Mouse (Mus musculus) cerebellum, adult (tissue): ENCODE measurements around the gene 1700022I11Rik.
"Not testable (repeated sequence)": the region's sequence is repeated elsewhere in the genome, so short reads cannot be mapped to it uniquely, and the experiment has no call there.

Source experiments
- ATAC-seq: cut with Nextera tagmentation; 2 replicates; pipeline ENCODE4 v1.9.2; 2017; ENCODE audit warnings: mild to moderate bottlenecking, moderate library complexity, mixed read lengths; ENCODE audit not compliant: insufficient number of reproducible peaks, low FRiP score, low TSS enrichment

Gene 1700022I11Rik

DNA sequence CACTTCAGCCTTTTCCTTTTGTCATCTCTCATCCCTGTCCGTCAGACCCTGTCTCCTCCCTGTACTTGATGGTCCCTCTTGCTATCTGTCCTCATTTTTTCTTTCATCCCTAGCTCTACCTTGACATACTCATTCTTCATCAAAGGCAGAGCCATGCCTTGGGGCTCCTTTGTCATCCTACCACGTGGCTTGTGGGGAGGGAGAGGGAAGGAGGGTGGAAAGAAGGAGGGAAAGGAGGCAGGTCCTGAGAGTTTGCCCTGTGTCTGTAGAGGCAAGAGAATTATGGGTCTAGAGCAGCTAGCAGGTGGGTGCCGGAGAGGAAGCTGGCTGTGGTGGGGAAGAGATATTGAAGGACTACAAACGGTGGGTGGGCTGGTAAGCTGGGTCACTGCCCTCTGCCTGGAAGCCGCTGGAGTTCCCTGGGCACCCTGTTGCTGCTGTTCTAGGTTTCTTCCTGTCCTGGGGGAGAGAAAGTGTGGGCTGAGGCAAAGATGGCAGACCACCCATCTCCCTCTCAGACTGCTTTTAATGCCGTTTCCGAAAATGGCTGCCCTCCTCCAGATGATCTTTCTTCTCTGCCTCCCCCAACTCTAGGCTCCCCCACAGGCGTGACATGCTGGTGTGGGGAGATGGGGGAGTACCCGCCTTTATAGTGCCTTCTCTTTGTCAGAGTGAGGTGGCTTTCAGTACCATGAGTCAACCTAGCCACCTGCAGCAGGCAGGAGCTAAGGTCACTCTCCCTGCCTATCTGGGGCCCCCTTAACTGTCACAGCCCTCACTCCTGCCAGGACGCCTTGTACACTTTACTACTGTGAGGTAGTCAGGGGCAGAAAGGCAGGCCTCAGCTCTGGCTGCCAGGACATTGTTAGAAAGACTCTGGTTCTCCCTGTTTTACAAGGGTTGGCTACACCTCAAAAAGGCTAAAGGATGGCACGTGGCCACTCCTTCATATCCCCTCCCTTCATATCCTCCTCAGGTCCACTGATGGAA, 17.9 kb upstream of the 1700022I11Rik start:
- ATAC-seq = no peak

DNA sequence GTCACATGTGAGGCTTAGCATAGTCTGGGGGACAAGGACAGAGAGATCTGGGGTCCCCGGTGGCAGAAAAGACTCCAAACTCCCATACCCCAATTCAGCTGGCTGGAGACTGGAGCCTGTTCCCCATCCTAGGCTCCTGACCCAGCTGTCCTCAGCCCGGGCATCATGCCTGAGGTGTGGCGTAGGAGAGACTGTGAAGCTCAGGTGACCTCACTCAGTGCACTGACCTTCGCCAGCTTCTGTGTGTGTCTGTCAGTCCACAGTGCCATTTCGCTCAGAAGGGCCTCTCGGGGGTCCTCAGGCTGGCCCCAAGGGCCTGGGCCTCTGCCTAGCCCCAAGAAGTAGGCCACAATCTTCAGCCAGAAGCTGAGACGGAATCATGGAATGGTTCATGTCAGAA, 16.8 kb upstream of the 1700022I11Rik start:
- ATAC-seq = no peak

DNA sequence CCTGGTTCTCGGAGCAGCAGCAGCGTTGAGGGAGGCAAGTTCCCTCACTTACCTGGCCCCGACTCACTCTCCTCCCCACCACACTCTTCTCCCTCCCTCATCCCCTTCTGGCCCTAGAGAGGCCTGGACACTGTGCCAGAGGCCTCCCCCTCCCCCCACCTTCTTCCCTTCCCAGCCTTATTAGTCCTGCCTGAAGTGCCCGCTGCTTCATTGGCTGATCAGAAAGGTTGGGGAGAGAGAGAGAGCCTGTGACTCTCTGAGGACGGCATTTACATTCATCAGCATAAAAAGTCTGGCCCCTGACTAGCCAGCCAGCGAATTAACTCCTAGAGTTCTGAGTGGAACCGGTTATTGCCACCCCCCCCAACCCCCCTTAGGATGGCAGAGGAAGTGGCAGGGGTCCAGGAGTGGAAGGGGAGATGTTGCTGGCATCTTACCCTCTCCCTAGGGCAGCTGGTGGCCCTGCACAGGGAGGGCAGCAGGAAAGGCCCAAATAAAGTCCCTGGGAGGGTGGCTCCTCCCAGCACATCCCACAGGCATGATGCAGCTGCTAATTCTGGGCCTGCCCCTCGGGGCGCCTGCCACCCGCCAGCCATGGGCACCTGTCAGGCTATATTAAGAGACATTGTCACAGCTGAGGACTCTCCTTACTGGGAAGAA, 15.8 kb upstream of the 1700022I11Rik start:
- ATAC-seq = no peak

DNA sequence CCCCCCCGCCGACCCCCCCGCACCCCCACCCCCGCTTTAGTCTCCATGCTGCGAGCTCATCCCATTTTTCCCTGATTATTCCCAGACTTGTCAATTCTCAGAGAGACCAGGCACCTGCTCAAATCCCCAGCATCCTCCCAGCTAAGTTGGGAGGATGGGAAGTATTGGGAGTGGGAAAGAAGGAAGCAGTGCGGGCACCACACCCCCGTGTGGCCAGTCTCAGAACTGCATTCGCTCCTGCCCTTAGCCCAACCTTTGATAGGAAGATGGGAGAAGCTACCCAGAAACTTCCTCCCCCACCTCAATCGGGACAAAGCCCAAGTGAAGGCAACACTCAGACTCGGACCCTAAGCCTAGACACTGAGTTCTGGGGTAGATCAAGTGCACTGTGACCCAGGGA, 15.1 kb upstream of the 1700022I11Rik start:
- no peak for ATAC-seq

DNA sequence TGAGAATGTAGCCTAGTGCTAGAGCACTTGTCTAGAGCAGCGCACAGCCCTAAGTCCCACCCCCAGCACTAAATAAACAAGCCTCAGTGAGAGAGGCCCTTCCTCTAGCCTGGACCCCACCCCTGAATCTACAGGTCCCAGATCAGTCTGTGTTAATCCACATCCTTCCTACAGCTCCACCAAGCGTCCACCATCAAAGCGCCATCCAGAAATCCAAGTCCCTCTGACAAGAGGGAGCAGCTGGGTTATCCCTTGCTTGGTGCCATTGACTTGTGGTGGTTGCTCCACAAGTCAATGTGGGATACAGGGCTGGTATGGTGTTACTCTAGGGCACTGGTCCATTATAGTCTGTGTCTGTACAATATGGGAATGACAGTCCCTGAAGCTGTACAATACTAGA, 14.2 kb upstream of the 1700022I11Rik start:
- ATAC-seq = no peak

DNA sequence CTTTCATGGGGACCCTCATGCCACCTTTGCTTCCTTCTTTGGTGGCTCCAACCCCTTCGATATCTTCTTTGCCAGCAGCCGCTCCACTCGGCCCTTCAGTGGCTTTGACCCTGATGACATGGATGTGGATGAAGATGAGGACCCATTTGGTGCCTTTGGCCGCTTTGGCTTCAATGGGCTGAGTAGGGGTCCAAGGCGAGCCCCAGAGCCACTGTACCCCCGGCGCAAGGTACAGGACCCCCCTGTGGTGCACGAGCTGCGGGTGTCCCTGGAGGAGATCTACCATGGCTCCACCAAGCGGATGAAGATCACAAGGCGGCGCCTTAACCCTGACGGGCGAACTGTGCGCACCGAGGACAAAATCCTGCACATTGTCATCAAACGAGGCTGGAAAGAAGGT, 12.8 kb upstream of the 1700022I11Rik start:
- no peak for ATAC-seq

DNA sequence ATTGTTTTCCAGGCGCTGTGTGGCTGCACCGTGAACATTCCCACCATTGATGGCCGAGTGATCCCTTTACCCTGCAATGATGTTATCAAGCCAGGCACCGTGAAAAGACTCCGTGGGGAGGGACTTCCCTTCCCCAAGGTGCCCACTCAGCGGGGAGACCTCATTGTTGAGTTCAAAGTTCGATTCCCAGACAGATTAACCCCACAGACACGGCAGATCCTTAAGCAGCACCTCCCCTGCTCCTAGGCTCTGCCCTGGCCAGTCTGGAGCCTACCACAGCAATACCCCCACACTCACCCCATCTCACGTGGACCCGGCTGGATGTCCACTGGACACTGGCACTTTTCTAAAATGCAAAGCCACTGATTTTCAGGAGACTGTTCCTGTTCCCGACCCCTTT, 12.1 kb upstream of the 1700022I11Rik start:
- no peak for ATAC-seq

DNA sequence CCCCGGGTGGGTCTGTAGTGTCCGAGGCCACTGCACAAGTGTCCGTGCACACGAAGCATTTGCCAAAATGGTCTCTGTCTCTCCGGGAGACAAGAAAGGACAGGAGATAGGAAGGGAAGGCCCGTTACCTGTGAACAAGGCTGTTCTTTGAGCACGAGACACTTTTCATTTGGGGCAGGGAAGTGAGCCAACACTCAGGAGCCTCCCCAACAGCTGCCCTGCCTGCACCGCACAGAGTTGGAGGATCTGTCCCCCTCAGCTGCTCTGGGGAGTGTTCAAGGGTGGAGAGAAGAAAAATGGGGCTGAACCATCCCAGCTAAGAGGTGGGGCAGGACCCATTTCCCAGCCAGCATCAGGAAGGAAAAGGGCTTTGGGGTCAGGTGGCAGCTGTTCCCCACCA, 11.4 kb upstream of the 1700022I11Rik start:
- no peak for ATAC-seq

DNA sequence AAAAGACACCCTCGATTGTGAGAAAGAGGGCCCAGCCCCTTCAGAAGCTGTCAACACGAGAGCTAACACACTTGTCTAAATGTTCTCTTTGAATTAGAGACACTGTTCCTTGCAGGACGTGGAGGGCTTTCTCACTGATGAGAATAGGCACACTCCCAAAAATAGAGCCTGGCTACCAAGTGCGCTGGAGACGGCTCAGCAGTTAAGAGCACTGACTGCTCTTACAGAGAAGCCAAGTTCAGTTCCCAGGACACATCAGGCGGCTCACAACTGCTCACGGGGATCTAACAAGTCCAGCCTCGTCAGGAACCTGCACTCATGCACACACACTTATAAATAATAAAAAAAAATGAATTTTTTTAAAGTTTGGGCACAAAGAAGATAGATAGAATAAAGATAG, 10.5 kb upstream of the 1700022I11Rik start:
- ATAC-seq = no peak

DNA sequence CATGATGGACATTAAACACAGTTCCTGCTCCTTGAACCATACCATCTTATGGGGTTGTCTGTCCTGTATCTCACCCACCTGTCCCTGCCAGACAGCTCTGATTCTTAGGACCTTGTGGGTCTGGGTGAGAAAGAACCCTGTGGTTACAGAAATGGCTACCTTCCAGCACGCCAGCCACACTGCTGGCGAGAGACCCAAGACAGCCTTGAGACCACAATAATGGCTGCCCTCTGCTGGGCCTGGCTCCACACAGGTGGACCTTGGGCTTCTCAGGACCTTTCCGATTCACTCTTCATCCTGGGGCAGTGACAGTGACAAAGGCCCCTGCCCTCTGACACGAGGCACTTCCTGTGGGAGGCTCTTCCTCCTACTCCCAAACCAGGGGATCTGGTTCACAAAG, 10.0 kb upstream of the 1700022I11Rik start:
- ATAC-seq = no peak

DNA sequence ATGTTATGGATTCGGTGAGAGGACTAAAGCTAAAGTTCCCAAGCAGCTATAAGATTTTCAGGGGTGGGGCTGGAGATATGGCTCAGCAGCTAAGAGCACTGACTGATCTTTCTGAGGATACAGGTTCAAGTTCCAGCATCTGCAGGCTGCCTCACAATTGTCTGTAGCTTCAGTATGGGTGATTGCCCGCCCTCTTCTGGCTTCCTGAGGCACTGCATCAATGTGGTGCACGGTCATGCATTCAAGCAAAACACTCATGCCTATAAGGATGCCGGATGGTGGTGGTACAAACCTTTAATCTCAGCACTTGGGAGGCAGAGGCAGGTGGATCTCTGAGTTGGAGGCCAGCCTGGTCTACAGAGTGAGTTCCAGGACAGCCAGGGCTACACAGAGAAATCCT, 7.8 kb upstream of the 1700022I11Rik start:
- no peak for ATAC-seq

DNA sequence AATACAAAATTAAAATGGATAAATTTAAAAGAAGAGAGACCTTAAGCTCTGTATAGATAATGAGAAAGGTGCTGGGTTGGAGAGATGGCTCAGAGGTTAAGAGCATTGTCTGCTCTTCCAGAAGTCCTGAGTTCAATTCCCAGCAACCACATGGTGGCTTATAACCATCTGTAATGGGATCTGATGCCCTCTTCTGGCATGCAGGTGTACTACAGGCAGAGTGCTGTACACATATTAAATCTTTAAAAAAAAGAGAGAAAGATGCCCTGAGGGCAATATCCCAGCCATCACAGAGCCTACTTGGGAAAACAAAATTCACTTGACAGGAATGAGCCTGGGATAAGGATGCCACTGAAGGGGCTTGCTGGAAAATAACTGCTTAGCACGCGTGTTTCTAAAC, 5.9 kb upstream of the 1700022I11Rik start:
- no peak for ATAC-seq

DNA sequence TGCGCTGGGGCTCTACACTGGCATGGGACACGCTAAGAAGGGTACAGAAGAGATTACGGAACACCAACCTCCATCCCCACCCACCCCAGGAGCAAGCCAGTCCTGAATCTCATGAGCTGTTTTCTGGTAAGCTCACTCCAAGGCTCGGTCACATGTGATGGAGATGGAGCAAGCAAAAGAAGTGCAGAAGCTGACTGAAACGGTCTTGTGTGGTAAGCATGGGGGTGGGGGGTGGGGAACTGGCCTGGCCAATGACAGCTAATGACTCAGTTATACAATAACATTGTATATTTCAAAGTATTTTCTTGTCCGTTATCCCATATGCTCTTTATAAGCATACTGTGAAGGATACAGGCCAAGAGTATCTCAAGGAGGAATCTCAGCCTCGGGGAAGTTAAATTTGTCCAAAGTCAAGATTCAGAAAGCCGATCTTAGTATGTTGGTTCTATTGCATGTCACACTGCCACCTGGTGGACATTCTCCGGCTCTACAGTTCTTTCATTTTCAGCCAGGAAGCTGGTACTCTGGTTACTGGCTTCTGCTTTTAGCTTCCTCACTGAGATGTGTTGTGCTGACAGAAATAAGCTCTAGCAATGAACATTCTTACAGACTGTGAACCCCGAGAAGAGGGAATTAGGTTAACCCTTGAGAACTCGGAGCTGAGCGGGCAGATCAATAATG, 4.2 kb upstream of the 1700022I11Rik start:
- peak; percentile 52; the same call in 1 of the 2 replicates for ATAC-seq

DNA sequence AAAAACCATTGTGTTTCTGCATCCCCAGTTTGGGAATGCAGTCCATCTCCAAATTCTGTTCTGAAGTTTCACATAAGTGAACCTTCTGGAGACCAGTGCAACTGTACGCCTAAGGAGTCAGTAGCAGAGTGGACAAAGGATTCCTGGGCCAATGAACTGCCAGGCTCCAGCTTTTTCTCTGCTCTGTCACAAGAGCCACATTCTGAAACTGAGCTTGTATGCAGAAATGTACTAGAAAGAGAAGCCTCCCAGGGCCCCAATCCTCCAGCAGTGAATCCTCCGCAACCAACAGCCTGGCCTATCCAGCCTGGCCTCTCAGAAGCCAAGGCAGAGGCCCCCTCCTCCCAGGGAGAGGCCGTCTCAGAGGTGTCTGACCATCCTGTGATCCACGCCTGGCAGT, 3.5 kb downstream of the 1700022I11Rik start:
- no peak for ATAC-seq

DNA sequence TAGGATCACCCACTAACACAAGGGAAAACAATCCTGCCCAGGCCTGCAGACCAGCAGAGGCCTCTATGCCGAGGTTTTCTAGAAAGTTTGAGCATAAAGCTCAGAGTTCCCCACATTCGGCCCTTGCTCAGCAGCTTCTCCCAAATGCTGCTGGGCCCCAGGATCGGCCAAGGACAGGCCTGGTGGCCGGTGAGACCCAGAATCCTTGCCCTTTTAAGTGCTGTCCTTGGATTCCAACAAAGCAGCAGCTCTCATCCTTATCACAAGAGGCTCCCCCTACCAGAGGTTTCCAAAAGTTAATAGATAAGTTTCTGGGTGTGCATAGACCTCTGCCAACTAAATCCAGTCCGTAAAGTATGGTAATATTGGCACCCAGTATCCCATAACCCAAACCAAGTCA, 4.5 kb downstream of the 1700022I11Rik start:
- ATAC-seq = no peak

DNA sequence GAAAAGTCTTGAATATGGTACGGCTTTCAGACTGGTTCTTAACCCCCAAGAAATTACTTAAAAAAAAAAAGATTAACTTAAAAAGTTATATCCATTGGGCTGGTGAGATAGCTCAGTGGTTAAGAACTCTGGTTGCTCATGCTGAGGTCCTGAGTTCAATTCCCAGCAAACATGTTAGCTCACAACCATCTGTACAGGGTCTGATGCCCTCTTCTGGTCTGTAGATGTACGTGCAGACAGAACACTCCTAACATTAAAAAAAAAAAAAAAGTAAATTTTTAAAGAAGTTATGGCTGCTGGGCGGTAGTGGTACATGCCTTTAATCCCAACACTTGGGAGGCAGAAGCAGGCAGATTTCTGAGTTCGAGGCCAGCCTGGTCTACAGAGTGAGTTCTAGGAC, 8.7 kb downstream of the 1700022I11Rik start:
- ATAC-seq = no peak

DNA sequence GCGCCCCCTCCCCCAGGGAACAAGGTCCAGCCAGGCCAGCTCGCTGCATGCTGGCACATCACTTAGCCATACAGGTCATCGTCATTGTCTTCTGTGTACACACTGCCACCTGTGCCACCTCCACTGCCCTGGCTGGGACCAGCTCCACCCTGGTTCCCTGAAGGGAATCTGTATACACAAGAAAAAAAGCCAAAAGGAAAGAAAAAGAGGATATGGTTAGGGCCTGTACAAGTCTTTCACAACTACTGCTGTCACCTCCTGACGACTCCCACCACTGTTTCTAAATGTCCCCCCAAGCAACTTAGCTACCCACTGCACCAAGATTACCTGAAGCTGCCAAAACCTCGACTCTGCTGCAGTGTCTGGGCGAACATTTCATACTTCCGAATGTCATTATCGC, 11.1 kb downstream of the 1700022I11Rik start:
- not testable (repeated sequence) for ATAC-seq

DNA sequence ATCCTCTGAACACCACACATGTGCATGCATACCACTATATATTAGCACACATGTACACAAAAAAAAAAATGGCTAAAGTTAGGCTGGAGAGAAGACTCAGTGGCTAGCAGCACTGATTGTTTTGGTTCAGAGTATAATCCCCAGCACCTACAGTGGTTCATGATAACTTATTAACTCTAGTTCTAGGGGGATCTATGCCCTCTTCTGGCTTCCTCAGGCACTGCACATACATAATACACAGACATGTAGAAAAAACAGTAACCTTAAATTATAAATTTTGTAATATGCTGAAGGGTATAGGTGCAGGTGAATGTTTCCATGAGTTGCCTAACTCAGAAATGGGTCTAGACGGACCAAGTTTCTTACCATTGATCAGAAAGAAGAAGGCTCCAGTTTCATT, 18.9 kb downstream of the 1700022I11Rik start:
- no peak for ATAC-seq

DNA sequence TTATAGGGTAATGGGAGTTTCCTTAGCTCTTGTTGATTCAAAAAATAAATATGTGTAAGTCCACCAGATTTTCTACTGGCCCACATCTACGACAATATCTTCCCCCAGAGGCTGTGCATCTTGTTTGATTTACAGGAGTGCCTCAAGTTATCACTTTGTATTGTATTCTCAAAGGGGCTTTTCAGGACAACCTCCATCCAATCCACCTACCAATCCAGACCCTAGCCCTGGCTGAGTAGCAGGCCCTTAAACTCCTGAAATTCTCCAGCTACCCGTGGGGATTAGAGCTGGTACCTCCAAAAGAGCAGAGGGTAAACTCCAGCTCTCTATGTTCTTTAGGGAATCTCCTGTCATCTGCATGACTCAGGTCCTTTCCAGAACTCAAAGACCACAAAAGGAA, 28.6 kb downstream of the 1700022I11Rik start:
- ATAC-seq = no peak

DNA sequence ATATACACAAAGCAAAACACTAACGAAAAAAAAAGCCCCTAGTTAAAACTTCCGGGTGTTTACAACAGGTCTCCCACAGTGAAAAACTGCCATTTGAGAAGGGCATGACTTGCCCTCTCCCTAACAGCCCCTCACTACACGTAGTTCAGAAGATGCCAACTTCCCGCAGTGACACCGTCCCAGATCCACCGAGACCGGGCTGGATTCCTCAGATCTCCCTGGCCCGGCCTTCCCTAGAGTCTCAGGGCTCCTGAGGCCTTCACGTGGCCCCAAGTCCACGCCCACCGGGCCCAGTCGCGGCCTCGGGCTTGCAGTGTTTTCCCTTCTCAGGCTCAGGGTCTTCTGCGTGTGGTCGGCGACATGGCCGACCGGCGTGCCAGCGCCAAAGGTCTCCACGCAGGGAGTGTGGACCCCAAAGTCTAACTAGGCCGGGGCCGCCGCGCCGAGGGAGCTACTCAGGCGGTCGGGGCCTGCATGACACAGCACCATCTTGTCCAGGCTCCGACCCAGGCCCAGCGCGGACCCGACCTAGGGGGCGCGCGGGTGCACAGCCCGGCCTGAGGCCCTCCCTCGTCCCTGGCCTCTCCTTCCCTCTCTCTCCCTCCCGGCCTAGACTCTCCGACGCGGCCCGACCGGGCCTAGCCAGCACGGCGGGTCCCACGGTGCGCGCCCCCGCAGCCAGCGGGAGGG, 30.2 kb downstream of the 1700022I11Rik start:
- peak; percentile 74 for ATAC-seq
